Mouse (Mus musculus) layer of hippocampus, adult 6 months (tissue): ENCODE measurements around the gene Ccdc71l. TPM values are rescaled to one million over a fixed set of nuclear protein-coding genes. Genes with fewer than 3 reads are reported as not detected.

Experiments used
- long read RNA-seq, 2 experiments: library from polyadenylated mRNA; unstranded; transcript quantifications; one replicate each; pipeline ENCODE4 v2.0.0; 2019 to 2020
- polyA plus RNA-seq: library from polyadenylated mRNA; unstranded; fragments of <200 nt; fragmentation: Nextera tagmentation; gene quantifications from 2 replicates; pipeline ENCODE4 v1.2.3, GENCODE M21; 2021

Gene Ccdc71l
- 2.2 and 2.3 TPM in 2 replicates for polyA plus RNA-seq
- long read RNA-seq, experiment 1, full-length matches to known transcripts, result 12 of 12 reads
- long read RNA-seq, experiment 1, partial matches to known transcripts, result 0 of 12 reads
- long read RNA-seq, experiment 1, other reads (novel, unspliced or antisense), result 0 of 12 reads
- long read RNA-seq, experiment 2, full-length matches to known transcripts, result 12 of 12 reads
- long read RNA-seq, experiment 2, partial matches to known transcripts, result 0 of 12 reads
- long read RNA-seq, experiment 2, other reads (novel, unspliced or antisense), result 0 of 12 reads

DNA sequence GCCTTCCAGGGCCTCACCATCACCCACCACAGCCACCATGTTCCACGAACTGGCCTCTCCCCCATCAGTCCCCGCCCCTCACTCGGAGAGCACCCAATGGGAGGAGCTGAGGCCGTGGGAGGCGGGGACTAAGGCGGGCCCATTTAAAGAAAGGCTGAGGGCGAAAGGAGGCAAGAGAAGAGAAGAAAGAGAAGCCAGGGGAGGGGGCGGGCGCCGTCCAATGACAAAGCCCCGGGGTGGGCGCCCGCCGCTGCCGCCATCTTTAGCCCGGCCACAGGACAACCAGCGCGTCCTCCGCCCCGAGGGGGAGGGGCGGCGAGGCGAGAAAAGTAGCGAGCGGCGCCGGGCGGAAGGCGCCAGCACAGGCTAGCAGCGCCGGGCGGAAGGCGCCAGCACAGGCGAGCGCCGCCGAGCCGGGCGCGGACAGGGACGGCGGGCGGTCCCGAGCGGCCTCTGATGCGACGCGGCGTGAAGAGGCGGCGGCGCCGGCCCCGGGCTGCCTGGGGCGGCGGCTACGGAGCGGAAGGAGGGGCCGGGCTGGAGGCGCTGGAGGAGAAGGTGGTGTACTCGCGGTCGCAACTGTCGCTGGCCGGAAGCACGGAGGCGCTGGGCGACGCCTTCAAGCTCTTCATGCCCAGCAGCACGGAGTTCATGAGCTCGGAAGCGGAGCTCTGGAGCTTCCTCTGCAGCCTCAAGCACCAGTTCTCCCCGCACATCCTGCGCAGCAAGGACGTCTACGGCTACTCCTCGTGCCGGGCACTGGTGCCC lies at the start of gene Ccdc71l:
Gene Ccdc71l (plus strand): TSS at position 177 of the 768 bp plus-strand sequence.

Other genes with a start within 250 kb of the Ccdc71l start
- 1.5 and 1.6 TPM in 2 replicates for gene Pik3cg, start 170.0 kb upstream of the Ccdc71l start, polyA plus RNA-seq